Mouse (Mus musculus): ENCODE data around the gene Ino80e. TPM values are rescaled to one million over a fixed set of nuclear protein-coding genes. Genes with fewer than 3 reads are reported as not detected.

The Ino80e gene
- polyA plus RNA-seq, 2 experiments: 84.3 to 86.7 TPM

GRCm38 (mm10) chr7:126847421-126848398, 14.5 kb downstream of the Ino80e start:
- peak overlapping the region; percentile 58 for H3K9ac ChIP-seq (ENCODE audit: low read depth, low read length, severe bottlenecking)
- H3K27ac ChIP-seq (replicated peaks; ENCODE audit: low read depth, low read length): no peak overlapping the region
- peaks cover 12% of the 10 kb centered on the region for H3K36me3 ChIP-seq (ENCODE audit: control insufficient read depth, insufficient read depth, low read length)
- WGBS: 1% methylated on average over 45 of the region's 74 CpGs
- TF ChIP-seq POLR2A (IDR thresholded peaks at IDR 0.05; ENCODE audit: borderline replicate concordance, extremely low read depth, insufficient read depth, insufficient read length): no peak
- H3K27me3 ChIP-seq (ENCODE audit: control insufficient read depth, insufficient read depth, low read length): peaks cover 32% of the 10 kb centered on the region
- H3K9me3 ChIP-seq (ENCODE audit: control insufficient read depth, low read length): no peaks in the 10 kb centered on the region
- ATAC-seq (ENCODE audit: low FRiP score, low read depth): 0 out of 2 replicates have a peak, but pooled peaks have one; percentile 24
- peaks cover 6% of the 10 kb centered on the region; the same call in 1 of the 2 replicates for H3K4me1 ChIP-seq (ENCODE audit: control insufficient read depth, insufficient read depth, low read length)
- DNase-seq (ENCODE audit: low spot score): peak; percentile 38
- H3K4me2 ChIP-seq (replicated peaks; ENCODE audit: low read depth, low read length, severe bottlenecking): peak overlapping the region; percentile 97
- peak overlapping the region; percentile 50 for H3K4me3 ChIP-seq (replicated peaks; ENCODE audit: low read length)

GRCm38 (mm10) chr7:126847116-126847420, 15.1 kb downstream of the Ino80e start, which contains the start of gene Doc2a:
Gene Doc2a, plus strand, starts transcription at chr7:126847416.
- H3K4me1 ChIP-seq (ENCODE audit: control insufficient read depth, insufficient read depth, low read length): peaks cover 6% of the 10 kb centered on the region; the same call in 1 of the 2 replicates
- no peaks in the 10 kb centered on the region for H3K9me3 ChIP-seq (ENCODE audit: control insufficient read depth, low read length)
- peak within 1 kb of the TSS; percentile 50 for H3K4me3 ChIP-seq (replicated peaks; ENCODE audit: low read length)
- DNase-seq (ENCODE audit: low spot score) (no peak), ATAC-seq (ENCODE audit: low FRiP score, low read depth) (no peak)
- peak within 1 kb of the TSS; percentile 58 for H3K9ac ChIP-seq (ENCODE audit: low read depth, low read length, severe bottlenecking)
- H3K4me2 ChIP-seq (replicated peaks; ENCODE audit: low read depth, low read length, severe bottlenecking): peak within 1 kb of the TSS; percentile 97
- no peak within 1 kb of the TSS for H3K27ac ChIP-seq (replicated peaks; ENCODE audit: low read depth, low read length)
- H3K27me3 ChIP-seq (ENCODE audit: control insufficient read depth, insufficient read depth, low read length): peaks cover 32% of the 10 kb centered on the region
- no peak for TF ChIP-seq POLR2A (IDR thresholded peaks at IDR 0.05; ENCODE audit: borderline replicate concordance, extremely low read depth, insufficient read depth, insufficient read length)
- 34% methylated on average over 4 of the region's 4 CpGs for WGBS
- peaks cover 6% of the 10 kb centered on the region for H3K36me3 ChIP-seq (ENCODE audit: control insufficient read depth, insufficient read depth, low read length)

GRCm38 (mm10) chr7:126845516-126845915, 16.7 kb downstream of the Ino80e start:
- no peak for TF ChIP-seq POLR2A (IDR thresholded peaks at IDR 0.05; ENCODE audit: borderline replicate concordance, extremely low read depth, insufficient read depth, insufficient read length)
- Histone ChIP-seq H3K27me3 (ENCODE audit: control insufficient read depth, insufficient read depth, low read length) (peaks cover 32% of the 10 kb centered on the region), H3K9ac (ENCODE audit: low read depth, low read length, severe bottlenecking) (no peak overlapping the region), H3K27ac (replicated peaks; ENCODE audit: low read depth, low read length) (no peak overlapping the region), H3K4me2 (replicated peaks; ENCODE audit: low read depth, low read length, severe bottlenecking) (no peak overlapping the region), H3K4me1 (ENCODE audit: control insufficient read depth, insufficient read depth, low read length) (peaks cover 6% of the 10 kb centered on the region; the same call in 1 of the 2 replicates), H3K36me3 (ENCODE audit: control insufficient read depth, insufficient read depth, low read length) (no peaks in the 10 kb centered on the region), H3K4me3 (replicated peaks; ENCODE audit: low read length) (no peak overlapping the region), H3K9me3 (ENCODE audit: control insufficient read depth, low read length) (no peaks in the 10 kb centered on the region)
- 84% methylated on average over 2 of the region's 2 CpGs for WGBS
- no peak for DNase-seq (ENCODE audit: low spot score)
- ATAC-seq (ENCODE audit: low FRiP score, low read depth): no peak

GRCm38 (mm10) chr7:126843276-126843675, 18.9 kb downstream of the Ino80e start:
- Histone ChIP-seq H3K4me1 (ENCODE audit: control insufficient read depth, insufficient read depth, low read length) (peaks cover 4% of the 10 kb centered on the region; the same call in 1 of the 2 replicates), H3K9me3 (ENCODE audit: control insufficient read depth, low read length) (no peaks in the 10 kb centered on the region), H3K9ac (ENCODE audit: low read depth, low read length, severe bottlenecking) (no peak overlapping the region), H3K4me2 (replicated peaks; ENCODE audit: low read depth, low read length, severe bottlenecking) (no peak overlapping the region), H3K36me3 (ENCODE audit: control insufficient read depth, insufficient read depth, low read length) (no peaks in the 10 kb centered on the region), H3K27me3 (ENCODE audit: control insufficient read depth, insufficient read depth, low read length) (peaks cover 13% of the 10 kb centered on the region), H3K4me3 (replicated peaks; ENCODE audit: low read length) (no peak overlapping the region), H3K27ac (replicated peaks; ENCODE audit: low read depth, low read length) (no peak overlapping the region)
- no peak for TF ChIP-seq POLR2A (IDR thresholded peaks at IDR 0.05; ENCODE audit: borderline replicate concordance, extremely low read depth, insufficient read depth, insufficient read length)
- DNase-seq (ENCODE audit: low spot score) (no peak), ATAC-seq (ENCODE audit: low FRiP score, low read depth) (no peak)
- WGBS: 80% methylated on average over 9 of the region's 9 CpGs

GRCm38 (mm10) chr7:126833294-126833693, 28.9 kb downstream of the Ino80e start:
- Histone ChIP-seq H3K4me2 (replicated peaks; ENCODE audit: low read depth, low read length, severe bottlenecking) (no peak overlapping the region), H3K27me3 (ENCODE audit: control insufficient read depth, insufficient read depth, low read length) (no peaks in the 10 kb centered on the region), H3K4me3 (replicated peaks; ENCODE audit: low read length) (no peak overlapping the region), H3K36me3 (ENCODE audit: control insufficient read depth, insufficient read depth, low read length) (no peaks in the 10 kb centered on the region), H3K9me3 (ENCODE audit: control insufficient read depth, low read length) (no peaks in the 10 kb centered on the region), H3K4me1 (ENCODE audit: control insufficient read depth, insufficient read depth, low read length) (no peaks in the 10 kb centered on the region), H3K9ac (ENCODE audit: low read depth, low read length, severe bottlenecking) (no peak overlapping the region), H3K27ac (replicated peaks; ENCODE audit: low read depth, low read length) (no peak overlapping the region)
- 0 out of 2 replicates have a peak, but pooled peaks have one; percentile 29 for ATAC-seq (ENCODE audit: low FRiP score, low read depth)
- 89% methylated on average over 1 of the region's 1 CpGs for WGBS
- no peak for DNase-seq (ENCODE audit: low spot score)
- no peak for TF ChIP-seq POLR2A (IDR thresholded peaks at IDR 0.05; ENCODE audit: borderline replicate concordance, extremely low read depth, insufficient read depth, insufficient read length)

Data from limb, embryonic 14.5 days (tissue).